Mouse (Mus musculus) liver, embryonic 15.5 days (tissue): ENCODE data around the gene Acyp2. TPM values are rescaled to one million over a fixed set of nuclear protein-coding genes. Genes with fewer than 3 reads are reported as not detected.
"Not testable (repeated sequence)": the region's sequence is repeated elsewhere in the genome, so short reads cannot be mapped to it uniquely, and the experiment has no call there.

Experiments
- ATAC-seq: fragments of 200-750 bp; cut with Nextera tagmentation; 2 replicates; pipeline ENCODE4 v1.8.0; 2017; ENCODE audit warnings: moderate number of reproducible peaks, mild to moderate bottlenecking, moderate library complexity; ENCODE audit not compliant: insufficient read depth
- H3K27ac ChIP-seq: fragments of 300-500 bp; sonication (generic); replicated peaks from 2 replicates; pipeline ENCODE4 v1.5.1; 2015; ENCODE audit warnings: mild to moderate bottlenecking, inconsistent platforms
- H3K27me3 ChIP-seq: fragments of 300-500 bp; sonication (generic); 2 replicates; pipeline ENCODE4 v1.6.1; 2015; ENCODE audit warnings: mild to moderate bottlenecking, inconsistent platforms
- H3K36me3 ChIP-seq: fragments of 300-500 bp; sonication (generic); replicated peaks from 2 replicates; pipeline ENCODE4 v1.6.1; 2015; ENCODE audit warnings: moderate library complexity, mild to moderate bottlenecking, inconsistent platforms
- H3K4me1 ChIP-seq: fragments of 300-500 bp; sonication (generic); replicated peaks from 2 replicates; pipeline ENCODE4 v1.6.1; 2015; ENCODE audit warnings: inconsistent platforms
- H3K4me2 ChIP-seq: fragments of 300-500 bp; sonication (generic); 2 replicates; pipeline ENCODE4 v1.6.1; 2015; ENCODE audit warnings: moderate library complexity, mild to moderate bottlenecking, inconsistent platforms
- H3K4me3 ChIP-seq: fragments of 300-500 bp; sonication (generic); replicated peaks from 2 replicates; pipeline ENCODE4 v1.5.1; 2015; ENCODE audit warnings: mild to moderate bottlenecking, inconsistent platforms
- H3K9ac ChIP-seq: fragments of 300-500 bp; sonication (generic); 2 replicates; pipeline ENCODE4 v1.6.1; 2015; ENCODE audit warnings: moderate library complexity, mild to moderate bottlenecking, inconsistent platforms
- H3K9me3 ChIP-seq: fragments of 300-500 bp; sonication (generic); replicated peaks from 2 replicates; pipeline ENCODE4 v1.6.1; 2016; ENCODE audit warnings: inconsistent platforms
- WGBS: fragments of 180-500 bp; shearing (Covaris S2); methylation state at CpG from one replicate; pipeline ENCODE4 v1.1.7; 2015; ENCODE audit warnings: mixed read lengths; ENCODE audit not compliant: insufficient replicate concordance; 5-methylcytosine and 5-hydroxymethylcytosine counted together
- polyA plus RNA-seq: library from polyadenylated mRNA; unstranded; fragments of >200 nt; fragmentation: Nextera tagmentation; extraction: Ambion mirVana; gene quantifications from 2 replicates; pipeline ENCODE4 v1.2.1, GENCODE M21; 2015

Gene Acyp2
- polyA plus RNA-seq, 1 experiment from 2014 or later, result 2.7 TPM

GRCm38 (mm10) chr11:30621386-30622363 lies 27.7 kb downstream of the Acyp2 start:
- Histone ChIP-seq H3K4me1 (peaks cover 26% of the 10 kb centered on the region), H3K27ac (peak overlapping the region; percentile 78), H3K4me2 (peak overlapping the region; percentile 32)
- H3K4me3 ChIP-seq, H3K36me3 ChIP-seq, H3K27me3 ChIP-seq, H3K9ac ChIP-seq, H3K9me3 ChIP-seq: not testable (repeated sequence)
- ATAC-seq, result peak; percentile 77
- 33% methylated on average over 1 of the region's 1 CpGs for WGBS

- no peak for ATAC-seq
- Histone ChIP-seq H3K36me3 (no peaks in the 10 kb centered on the region), H3K27me3 (no peaks in the 10 kb centered on the region), H3K4me2 (no peak overlapping the region), H3K9me3 (no peaks in the 10 kb centered on the region), H3K27ac (no peak overlapping the region), H3K4me3 (no peak overlapping the region), H3K9ac (no peak overlapping the region), H3K4me1 (peaks cover 24% of the 10 kb centered on the region)
- 66% methylated on average over 4 of the region's 4 CpGs for WGBS
These were observed 31.2 kb downstream of the Acyp2 start for GRCm38 (mm10) chr11:30618235-30618634.

GRCm38 (mm10) chr11:30617571-30618097 lies 31.8 kb downstream of the Acyp2 start:
- Histone ChIP-seq H3K27me3 (no peaks in the 10 kb centered on the region), H3K27ac (no peak overlapping the region), H3K9me3 (no peaks in the 10 kb centered on the region), H3K4me1 (peaks cover 20% of the 10 kb centered on the region; the same call in 1 of the 2 replicates), H3K9ac (no peak overlapping the region), H3K4me3 (no peak overlapping the region), H3K4me2 (no peak overlapping the region), H3K36me3 (no peaks in the 10 kb centered on the region)
- no peak for ATAC-seq
- WGBS, result 30% methylated on average over 2 of the region's 2 CpGs

- Histone ChIP-seq H3K36me3 (no peaks in the 10 kb centered on the region), H3K4me2 (no peak overlapping the region), H3K27ac (no peak overlapping the region), H3K4me3 (no peak overlapping the region), H3K9ac (no peak overlapping the region), H3K9me3 (no peaks in the 10 kb centered on the region), H3K4me1 (peaks cover 10% of the 10 kb centered on the region; the same call in 1 of the 2 replicates), H3K27me3 (no peaks in the 10 kb centered on the region)
- ATAC-seq, result no peak
- WGBS, result 32% methylated on average over 1 of the region's 1 CpGs
These were observed 33.4 kb downstream of the Acyp2 start for GRCm38 (mm10) chr11:30615977-30616376.

GRCm38 (mm10) chr11:30613916-30614546 lies 35.4 kb downstream of the Acyp2 start:
- no peak overlapping the region for H3K27ac ChIP-seq
- peaks cover 5% of the 10 kb centered on the region; the same call in 1 of the 2 replicates for H3K4me1 ChIP-seq
- no peaks in the 10 kb centered on the region for H3K9me3 ChIP-seq
- no peaks in the 10 kb centered on the region for H3K27me3 ChIP-seq
- no peak overlapping the region for H3K9ac ChIP-seq
- 68% methylated on average over 1 of the region's 1 CpGs for WGBS
- no peak for ATAC-seq
- H3K36me3 ChIP-seq, result no peaks in the 10 kb centered on the region
- no peak overlapping the region for H3K4me2 ChIP-seq
- H3K4me3 ChIP-seq, result no peak overlapping the region

- no peak overlapping the region for H3K9ac ChIP-seq
- no peaks in the 10 kb centered on the region for H3K9me3 ChIP-seq
- no peak overlapping the region for H3K4me2 ChIP-seq
- H3K4me1 ChIP-seq, result peaks cover 5% of the 10 kb centered on the region; the same call in 1 of the 2 replicates
- H3K4me3 ChIP-seq, result no peak overlapping the region
- H3K27me3 ChIP-seq, result no peaks in the 10 kb centered on the region
- H3K27ac ChIP-seq, result no peak overlapping the region
- no peaks in the 10 kb centered on the region for H3K36me3 ChIP-seq
- no peak for ATAC-seq
These were observed 36.7 kb downstream of the Acyp2 start for GRCm38 (mm10) chr11:30612699-30613098.

GRCm38 (mm10) chr11:30609247-30609646 lies 40.1 kb downstream of the Acyp2 start:
- Histone ChIP-seq H3K36me3 (no peaks in the 10 kb centered on the region), H3K4me3 (no peak overlapping the region), H3K27me3 (no peaks in the 10 kb centered on the region), H3K9me3 (no peaks in the 10 kb centered on the region), H3K9ac (no peak overlapping the region), H3K4me2 (no peak overlapping the region), H3K4me1 (peaks cover 4% of the 10 kb centered on the region; the same call in 1 of the 2 replicates), H3K27ac (no peak overlapping the region)
- 82% methylated on average over 1 of the region's 1 CpGs for WGBS
- no peak for ATAC-seq

- H3K4me2 ChIP-seq, result no peak overlapping the region
- no peak for ATAC-seq
- H3K36me3 ChIP-seq, result no peaks in the 10 kb centered on the region
- no peaks in the 10 kb centered on the region for H3K27me3 ChIP-seq
- H3K9me3 ChIP-seq, result no peaks in the 10 kb centered on the region
- no peak overlapping the region for H3K9ac ChIP-seq
- no peaks in the 10 kb centered on the region for H3K4me1 ChIP-seq
- H3K27ac ChIP-seq, result no peak overlapping the region
- H3K4me3 ChIP-seq, result no peak overlapping the region
- WGBS, result 48% methylated on average over 3 of the region's 3 CpGs
These were observed 41.5 kb downstream of the Acyp2 start for GRCm38 (mm10) chr11:30607587-30608518.

- no peak overlapping the region for H3K4me3 ChIP-seq
These were observed 52.1 kb downstream of the Acyp2 start for GRCm38 (mm10) chr11:30597259-30597658.

GRCm38 (mm10) chr11:30580008-30580407 lies 69.4 kb downstream of the Acyp2 start:
- ATAC-seq, result no peak
- no peak overlapping the region for H3K27ac ChIP-seq
- H3K4me2 ChIP-seq, result no peak overlapping the region
- H3K36me3 ChIP-seq, result no peaks in the 10 kb centered on the region
- WGBS, result 67% methylated on average over 2 of the region's 2 CpGs
- H3K4me3 ChIP-seq, result no peak overlapping the region
- no peak overlapping the region for H3K9ac ChIP-seq
- no peaks in the 10 kb centered on the region for H3K4me1 ChIP-seq
- H3K9me3 ChIP-seq, result no peaks in the 10 kb centered on the region
- no peaks in the 10 kb centered on the region for H3K27me3 ChIP-seq

More at GRCm38 (mm10) chr11:30597259-30597658, 52.1 kb downstream of the Acyp2 start:
- H3K4me2 ChIP-seq, result no peak overlapping the region
- H3K36me3 ChIP-seq, result no peaks in the 10 kb centered on the region
- no peak overlapping the region for H3K27ac ChIP-seq
- WGBS, result 64% methylated on average over 3 of the region's 3 CpGs
- no peak overlapping the region for H3K9ac ChIP-seq
- H3K4me1 ChIP-seq, result no peaks in the 10 kb centered on the region
- no peaks in the 10 kb centered on the region for H3K9me3 ChIP-seq
- H3K27me3 ChIP-seq, result no peaks in the 10 kb centered on the region
- ATAC-seq, result no peak
